Mouse (Mus musculus): Measurements from ENCODE around the gene Elovl7. TPM values are rescaled to one million over a fixed set of nuclear protein-coding genes. Genes with fewer than 3 reads are reported as not detected.

Gene Elovl7
- 1 to 10 TPM; 2.3 to 2.4 TPM for total RNA-seq (2021)
- long read RNA-seq, experiment 1, full-length matches to known transcripts: 2 of 2 reads
- long read RNA-seq, experiment 1, partial matches to known transcripts: 0 of 2 reads
- long read RNA-seq, experiment 1, other reads (novel, unspliced or antisense): 0 of 2 reads
- long read RNA-seq, experiment 2, full-length matches to known transcripts: 5 of 6 reads
- long read RNA-seq, experiment 2, partial matches to known transcripts: 0 of 6 reads
- long read RNA-seq, experiment 2, other reads (novel, unspliced or antisense): 1 of 6 reads

DNA sequence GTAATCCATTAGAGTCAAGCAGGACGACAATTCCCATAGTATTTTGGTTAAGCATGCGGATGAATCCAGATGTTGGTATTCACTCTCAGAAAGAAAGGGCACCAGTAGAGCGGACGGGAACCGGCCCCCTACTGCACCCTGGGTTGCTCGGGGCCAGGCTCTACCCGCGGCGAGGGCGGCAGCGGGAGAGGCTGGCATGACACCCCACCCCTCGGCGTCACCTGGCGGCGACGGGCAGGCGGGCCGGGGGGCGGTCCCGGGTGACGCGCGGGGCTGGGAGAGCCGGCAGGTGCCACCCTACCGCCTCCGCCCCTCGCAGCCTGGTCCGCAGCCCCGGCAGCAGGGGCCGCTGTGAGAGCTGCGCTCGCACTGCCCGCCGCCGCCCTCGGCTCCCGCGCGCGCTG is at the start of gene Elovl7:
Gene Elovl7 (plus strand): TSS at position 324 of the 404 bp plus-strand sequence.
- DNase-seq: peak; percentile 85

DNA sequence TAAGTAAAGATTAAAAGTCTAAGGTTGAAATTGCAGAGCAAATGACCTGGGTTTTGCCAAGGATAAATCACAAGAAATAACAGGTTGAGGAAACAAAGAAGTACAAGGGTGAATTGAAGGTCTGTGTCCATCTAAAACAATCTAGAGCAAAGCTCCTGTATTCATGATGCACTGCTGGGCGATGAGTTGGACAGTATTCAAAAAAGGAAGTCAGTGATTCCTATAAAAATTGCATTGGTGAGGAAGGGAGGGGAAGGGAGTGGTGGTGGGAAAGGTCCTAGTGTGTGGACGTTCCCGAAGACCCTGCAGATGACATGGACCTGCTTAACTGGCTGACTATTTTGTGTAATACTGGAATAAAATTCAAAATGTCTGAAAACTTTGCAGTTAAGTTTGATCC is 49.6 kb upstream of the Elovl7 start:
- no peak for DNase-seq

DNA sequence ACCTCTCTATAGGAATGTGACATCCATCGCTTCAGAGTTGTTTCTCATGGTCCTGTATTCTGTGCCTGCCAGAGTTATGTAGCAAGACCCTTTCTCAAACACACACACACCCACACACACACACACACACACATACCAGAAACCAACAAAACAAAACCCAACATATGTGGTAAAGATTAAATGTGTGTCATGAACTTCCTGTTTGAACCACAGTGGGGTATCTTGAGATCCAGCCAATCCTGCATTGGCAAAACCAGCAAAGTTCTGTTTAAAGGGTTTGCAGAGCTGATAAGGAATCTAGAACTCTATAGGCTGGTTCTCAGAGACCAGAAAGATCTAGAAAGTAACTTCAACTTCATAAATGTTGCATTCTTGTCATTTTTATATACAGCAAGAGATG is 44.2 kb upstream of the Elovl7 start:
- no peak for DNase-seq

DNA sequence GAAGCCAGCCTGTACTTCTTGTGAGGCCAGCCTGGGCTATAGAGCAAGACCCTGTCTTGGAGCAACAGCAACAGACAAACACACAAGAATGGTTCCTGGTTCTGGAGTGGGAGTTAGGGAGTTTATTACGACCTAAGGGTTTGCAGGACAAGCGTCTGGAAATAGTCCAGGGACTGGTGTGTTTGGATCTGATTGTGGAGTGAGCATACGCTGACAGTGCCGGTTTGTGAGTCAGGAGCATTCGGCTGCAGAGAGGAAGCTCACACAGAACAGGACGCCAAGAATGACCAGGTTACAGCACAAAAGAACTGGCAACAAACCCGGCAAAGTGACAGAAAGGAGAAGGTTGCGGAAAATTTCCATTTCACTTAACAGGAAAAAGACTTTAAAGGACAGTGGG is 43.7 kb upstream of the Elovl7 start:
- no peak for DNase-seq

DNA sequence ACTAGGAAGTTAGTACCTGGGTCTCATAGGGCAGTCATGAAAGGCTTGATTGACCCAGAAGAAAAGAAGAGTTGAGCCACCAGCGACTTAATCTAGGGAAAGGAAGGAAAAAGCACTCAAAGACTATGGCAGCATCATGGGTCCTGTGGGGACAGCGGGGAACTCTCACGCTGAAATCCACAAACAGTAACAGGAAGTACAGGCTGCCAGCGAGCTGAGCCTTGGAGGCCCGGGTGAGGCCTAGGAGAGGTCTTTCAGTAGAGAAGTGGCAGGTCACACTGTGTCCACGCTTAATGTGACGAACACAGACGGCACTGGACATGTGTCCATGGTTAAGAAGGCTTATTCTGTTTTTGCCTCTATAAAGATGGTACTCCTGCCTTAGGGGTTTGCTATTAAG is 34.6 kb upstream of the Elovl7 start:
- no peak for DNase-seq

DNA sequence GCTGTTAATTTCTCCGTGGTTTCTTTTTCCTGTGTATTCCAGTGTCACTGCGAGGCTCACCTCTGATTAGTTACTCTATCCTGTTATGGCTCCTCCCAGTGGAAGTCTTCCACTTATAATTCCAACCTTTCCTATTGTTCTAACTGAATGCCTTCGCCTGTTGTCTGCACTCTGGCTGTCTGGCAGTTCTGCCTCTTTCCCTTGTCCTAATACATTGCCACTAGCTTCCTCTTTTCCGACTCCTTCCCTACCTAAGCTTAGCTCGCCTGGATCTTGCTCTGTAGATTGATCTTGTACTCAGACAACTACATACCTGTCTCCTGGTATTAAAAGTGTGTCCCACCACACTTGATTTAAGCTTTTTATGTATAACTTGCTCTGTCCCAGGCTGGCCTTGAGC is 33.4 kb upstream of the Elovl7 start:
- DNase-seq: no peak

DNA sequence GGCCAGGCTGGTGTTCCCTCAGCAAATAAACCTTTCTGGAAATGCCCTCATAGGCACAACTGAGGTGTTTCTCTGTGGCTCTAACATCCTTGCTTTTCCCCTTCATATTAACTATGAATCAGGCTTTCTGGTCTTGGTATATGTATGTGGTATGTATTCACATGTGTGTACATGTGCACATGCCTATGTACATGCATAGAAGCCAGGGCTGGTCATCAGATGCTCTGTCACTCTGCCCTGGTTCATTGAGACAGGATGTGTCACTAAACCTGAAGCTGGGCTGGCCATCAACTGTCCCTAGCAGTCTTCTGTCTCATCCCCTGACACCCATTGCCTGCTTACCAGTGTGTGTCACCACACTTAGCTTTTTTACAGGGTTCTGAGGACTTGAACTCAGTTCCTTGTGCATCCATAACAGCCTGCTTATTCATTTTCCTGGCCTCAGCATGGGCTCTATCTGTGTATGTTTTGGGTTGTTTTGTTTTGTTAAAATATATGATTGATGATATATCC is 29.4 kb upstream of the Elovl7 start:
- DNase-seq: no peak

DNA sequence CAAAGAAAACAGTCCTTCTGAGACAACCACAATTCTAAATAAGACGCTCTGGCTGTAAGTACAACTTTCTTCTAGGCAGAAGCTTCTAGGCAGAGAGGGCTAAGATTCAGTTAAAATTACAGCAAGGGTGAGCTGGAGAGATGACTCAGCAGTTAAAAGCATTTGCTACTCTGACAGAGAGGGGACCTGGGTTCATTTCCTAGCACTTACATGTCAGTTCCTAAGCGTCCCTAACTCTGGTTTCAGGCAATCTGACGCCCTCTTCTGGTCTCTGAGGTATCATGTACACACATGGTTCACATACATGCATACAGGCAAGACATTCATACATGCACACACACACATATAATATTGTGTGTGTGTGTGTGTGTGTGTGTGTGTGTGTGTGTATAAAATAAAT is 28.7 kb upstream of the Elovl7 start:
- DNase-seq: no peak

DNA sequence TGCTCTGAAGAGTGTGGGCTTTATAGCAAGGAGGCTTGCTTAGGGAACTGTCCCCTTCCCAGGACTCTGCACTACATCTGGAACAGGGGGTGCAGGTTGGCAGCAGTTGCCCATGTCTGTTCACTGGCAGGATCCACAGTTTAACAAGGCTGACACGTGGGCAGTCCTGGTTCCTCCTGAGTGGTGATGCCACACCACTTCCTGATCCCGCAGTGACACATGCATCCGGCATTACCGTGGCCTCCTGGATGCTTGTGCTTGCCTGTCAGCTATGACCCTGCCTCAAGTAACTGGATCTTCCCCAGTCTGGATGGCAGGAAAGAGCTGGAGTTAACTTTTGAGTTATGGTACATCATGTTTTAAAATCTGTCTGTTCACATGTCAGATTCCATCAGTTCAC is 26.2 kb upstream of the Elovl7 start:
- no peak for DNase-seq

DNA sequence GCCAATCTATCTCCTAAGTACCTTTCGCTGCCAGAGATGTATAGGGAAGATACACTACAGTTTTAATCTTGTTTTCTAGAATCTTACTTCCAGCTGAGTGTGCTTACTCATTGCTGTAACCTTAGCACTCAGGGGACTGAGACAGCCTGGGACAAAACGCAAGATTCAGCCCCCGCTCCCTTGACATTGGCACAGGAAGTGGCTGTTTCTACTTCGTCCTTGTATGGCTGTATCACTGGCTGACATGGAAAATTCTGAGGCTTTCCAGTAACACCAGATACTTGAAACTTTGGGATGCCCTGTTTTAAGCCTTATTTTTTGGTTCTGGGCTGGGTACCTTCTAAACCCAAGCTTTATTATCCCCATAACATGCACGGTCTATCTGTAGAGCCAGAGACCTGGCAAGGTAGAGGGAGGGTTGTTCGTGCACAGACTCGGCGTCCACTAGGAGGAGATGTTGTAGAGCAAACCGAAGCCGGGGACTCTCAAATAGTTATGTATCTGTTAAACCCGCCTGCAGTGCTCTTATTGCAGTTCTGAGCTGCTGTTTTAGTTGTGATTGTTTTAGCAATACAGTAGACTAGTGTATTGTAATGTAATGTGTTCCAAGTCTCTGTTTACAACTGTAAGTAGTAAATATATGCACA is 23.0 kb upstream of the Elovl7 start:
- DNase-seq: peak; percentile 56

DNA sequence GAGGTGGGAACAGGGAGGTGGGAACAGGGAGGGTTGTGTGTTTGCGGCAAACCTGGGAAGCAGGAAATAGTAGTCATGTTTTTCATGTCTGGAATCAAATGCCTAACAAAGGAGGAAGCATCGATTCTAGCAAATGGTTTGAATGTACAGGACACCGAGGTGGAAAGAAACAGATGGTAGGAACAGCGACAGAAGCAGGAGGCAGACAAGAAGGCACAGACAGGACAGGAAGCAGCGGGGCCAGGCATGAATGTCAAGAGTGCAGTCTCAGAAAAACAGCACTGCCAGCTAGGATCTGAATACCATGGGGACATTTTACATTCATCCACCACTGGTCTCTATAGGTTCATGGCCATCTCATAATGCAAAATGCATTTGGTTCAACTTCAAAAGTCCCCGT is 18.7 kb upstream of the Elovl7 start:
- no peak for DNase-seq

DNA sequence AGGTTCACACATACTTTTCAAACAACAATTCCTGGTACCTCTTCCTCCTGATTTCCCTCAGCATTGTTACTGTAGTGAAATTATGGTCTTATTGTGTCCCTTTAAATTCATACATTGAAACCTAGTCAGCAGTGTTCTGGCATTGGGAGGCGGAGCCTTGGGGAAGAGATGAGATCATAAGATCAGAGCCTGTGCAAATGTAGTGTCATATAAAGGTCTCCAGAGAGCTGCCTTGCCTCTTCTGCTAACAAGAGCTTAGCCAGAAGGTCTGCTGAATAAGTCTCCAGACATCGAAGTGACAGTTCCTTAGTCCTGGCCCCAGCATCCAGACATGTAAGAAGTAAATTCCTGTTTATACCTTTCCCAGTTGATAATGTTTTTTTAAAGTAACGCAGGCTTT is 9.3 kb upstream of the Elovl7 start:
- no peak for DNase-seq

DNA sequence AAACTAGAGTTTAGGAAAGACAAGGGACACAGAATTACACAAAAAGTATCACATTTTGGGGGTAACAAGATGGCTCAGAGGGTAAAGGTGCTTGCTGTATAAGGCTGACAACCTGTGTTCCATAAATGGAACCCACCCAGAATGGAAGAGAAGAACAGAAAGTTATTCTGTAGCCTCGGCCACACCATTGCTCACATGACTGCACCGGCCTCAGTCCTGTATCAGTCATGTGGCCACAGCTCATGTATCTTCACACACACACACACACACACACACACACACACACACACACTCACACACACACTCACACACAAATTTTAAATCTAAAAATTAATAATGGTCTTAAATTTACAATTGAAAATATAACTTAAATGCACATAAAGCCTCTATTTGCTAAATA is 6.8 kb upstream of the Elovl7 start:
- DNase-seq: no peak

DNA sequence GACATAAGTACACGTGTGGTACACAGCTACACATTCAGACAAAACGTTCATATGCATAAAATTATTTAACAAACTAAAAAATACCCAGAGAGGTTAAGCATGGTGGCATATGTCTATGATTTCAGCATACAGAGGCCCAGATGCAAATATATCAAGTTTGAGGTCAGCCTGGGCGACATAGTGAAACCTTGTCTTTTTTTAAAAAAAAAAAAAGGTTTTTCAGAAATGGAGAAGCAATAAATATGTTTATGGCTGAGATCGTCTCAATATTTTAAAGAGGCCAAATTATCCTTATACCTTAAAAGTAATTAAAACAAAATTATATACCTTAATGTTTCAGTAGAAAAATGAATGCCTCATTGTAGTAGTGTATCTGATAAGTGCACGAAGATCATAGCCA is 6.1 kb upstream of the Elovl7 start:
- no peak for DNase-seq

DNA sequence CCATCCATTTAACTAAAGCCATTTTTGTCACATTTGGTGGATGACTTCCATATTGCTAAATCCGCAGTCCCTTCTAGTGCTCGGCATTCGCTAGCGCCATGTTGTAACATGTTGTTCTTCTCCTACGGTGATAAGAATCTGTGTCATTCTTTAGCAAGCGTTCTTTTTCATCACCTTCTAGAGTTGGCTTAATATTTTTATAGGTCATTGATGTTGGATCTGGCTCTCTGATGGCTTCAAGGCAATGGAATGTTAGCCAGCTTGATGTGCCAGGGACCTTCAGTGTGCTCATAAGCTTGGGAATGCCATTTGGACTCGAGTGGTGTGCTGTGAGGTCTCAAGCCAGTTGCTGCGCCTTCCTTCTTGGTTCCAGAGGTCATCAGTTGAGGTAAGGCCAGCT is 3.2 kb upstream of the Elovl7 start:
- no peak for DNase-seq

DNA sequence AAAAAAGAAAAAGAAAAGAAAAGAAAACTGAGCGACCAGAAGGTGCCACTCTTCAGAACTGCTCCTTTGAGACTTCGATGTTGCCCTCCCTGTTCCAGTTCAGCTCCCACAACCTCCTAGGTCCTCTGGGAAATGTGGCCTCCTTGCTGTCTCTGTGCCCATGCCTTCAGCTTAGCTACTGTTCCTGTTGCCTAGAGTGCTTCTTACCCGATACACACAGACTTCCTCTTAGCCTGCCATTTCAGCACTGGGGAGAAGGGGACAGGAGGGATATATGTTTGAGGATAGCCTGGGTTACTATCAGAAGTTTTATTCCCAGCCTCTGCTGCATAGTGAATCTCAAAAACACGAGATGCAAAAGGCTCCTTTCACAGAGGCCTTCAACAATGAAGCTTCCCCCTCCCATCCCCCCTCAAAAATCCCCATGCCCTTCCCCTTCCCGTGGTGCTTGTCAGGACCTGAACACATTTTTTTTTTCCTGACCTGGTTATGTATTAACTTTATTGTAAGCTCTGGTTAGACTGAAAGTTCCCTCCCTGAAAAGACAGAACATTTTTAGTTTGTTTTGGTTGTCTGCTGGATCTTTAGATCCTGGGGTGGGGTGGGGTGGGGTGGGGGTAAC is 1.7 kb upstream of the Elovl7 start:
- no peak for DNase-seq

DNA sequence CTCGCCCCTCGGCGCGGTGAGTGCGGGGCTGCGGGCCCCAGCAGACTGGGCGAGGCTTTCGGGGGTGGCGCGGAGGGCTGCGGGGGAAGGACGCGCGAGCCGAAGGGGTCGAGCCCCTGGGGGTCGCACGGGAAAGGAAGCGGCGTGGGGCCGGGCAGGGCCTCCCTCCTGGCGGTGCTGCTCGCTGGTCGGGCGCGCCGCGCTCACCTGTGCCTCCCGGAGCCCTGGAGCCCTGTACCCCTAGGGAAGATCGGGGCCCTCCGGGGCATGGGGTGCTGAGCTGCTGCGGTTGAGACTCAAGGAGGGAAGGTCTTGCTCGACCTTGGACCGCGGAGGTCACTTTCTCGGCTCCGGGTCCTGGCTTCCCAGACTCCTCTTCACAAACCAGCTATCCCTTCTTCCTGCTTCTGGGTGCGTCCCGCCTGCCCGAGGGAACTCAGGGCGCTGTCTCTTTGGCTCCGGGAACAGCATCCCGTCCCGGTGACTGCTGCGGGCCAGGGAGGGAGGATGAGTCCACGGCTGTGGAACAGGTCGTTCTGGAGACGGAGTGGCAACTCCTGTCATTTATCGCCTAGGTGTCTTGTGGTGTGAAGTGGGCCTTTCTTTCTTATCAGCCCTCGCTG is 392 bp downstream of the Elovl7 start:
- DNase-seq: peak; percentile 31

DNA sequence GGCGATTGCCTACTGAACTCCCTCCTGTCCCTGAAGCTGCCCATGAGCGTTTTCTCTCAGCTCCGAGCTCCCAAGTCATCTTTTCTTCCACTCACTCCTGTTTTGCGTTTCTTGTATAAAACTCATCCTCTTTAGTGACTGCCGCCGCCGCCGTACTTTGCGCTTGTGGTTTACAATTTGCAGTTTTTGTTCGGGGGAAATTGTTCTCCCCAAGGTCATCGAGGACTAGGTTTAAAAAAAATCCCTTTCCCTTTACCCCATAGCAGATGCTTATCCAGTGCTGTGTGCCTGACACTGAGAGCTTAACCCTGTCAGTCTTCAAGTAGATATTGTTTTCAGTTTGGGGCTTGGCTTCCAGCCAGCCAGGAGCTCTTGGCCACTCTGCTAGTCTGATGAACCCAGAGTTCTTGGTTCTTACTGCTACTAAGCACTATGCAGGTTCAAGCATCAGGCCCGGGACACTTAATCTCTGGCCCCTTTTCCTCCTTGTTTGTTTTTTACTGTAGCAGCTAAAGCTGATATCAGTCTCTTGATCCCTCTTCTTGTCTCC is 1.1 kb downstream of the Elovl7 start:
- DNase-seq: no peak

DNA sequence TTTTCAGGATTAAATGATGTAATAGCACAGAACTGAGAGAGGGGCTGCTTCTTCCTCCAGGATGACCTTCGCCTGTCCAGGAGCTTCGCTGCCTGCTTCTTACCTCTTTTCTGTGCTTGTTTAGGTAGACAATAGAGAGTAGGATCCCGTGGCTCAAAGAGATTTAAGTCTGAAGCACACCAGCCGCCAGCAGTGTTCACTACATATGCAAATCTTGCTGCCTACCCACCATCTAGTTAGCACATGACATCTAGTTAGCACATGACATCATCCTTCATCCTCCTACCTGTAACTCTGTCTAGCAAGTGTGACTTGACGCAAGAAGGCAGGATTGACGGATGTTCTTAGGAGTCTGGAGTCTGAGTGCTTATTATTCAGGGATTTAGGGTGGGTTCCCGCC is 5.6 kb downstream of the Elovl7 start:
- DNase-seq: no peak

DNA sequence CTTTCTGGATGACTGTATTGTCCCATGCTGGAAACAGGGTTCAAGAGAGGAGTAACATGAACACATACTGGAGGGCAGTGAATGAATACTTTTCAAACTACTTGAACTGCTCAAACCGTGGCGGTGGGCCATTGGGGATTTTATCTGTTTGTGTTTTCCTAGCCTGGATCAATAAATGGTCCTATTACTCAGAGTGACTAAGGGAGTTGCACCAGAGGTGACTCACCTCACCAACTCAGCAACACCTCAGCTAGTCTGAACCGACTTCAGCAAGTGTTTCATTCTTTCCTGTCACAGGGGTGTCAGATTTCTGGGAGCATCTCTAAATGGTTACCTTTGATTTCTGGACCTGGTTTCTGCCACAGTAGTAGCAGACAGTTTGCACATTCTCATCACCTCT is 15.0 kb downstream of the Elovl7 start:
- no peak for DNase-seq

DNA sequence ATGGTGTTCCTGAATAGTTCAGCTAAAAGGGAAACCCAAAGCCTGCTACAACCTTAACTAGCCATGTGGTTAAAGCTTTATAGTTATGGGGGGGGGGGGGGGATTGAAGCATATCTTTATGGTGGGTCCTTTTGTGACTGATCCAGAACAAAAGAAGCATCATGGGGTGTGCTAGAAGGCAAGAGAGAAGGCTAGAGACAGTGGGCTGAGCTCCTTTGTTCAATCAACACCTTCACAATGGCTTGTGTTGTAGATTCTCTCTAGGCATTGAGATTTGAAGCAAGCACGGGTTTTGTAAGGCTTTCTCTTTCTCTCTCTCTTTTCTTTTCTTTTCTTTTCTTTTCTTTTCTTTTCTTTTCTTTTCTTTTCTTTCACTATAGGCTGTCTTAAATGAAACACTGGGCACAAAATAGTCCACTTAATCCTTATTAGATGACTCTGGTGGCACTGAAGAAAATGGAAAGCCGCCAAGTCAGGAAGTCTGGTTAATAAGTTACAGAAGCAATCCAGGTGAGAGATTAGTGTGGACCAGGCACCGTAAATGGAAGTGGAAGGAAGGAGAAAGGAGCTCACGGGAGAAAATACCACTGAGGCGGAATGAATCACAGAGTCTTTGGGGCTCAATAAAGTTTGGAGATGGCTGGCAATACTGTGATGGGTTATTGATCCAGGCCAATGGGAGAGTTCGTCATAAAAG is 15.6 kb downstream of the Elovl7 start:
- DNase-seq: no peak

DNA sequence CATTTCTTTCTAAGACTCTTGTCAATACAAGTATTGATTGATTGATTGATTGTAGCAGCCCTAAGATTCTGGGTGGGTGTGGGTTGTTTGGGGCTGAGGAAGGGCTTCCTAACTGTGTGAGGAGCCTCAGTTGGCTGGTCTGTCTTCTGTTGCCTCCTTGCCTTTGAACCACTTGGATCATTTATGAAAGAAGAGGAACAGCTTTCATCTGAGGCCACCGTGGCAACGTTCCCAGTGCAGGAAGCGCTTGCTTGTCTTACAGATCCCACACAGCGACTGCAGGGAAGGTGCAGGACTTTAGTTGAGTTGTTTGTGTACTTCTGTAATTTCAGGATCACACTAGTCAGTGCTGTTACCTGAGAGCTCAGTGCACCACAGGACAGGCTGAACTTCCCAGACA is 25.8 kb downstream of the Elovl7 start:
- peak; percentile 37 for DNase-seq
